Mouse (Mus musculus) regulatory T cell (primary cell): ENCODE data around the gene Edc4.

ENCODE experiments used
- in situ Hi-C: fragments of 300-600 bp; cut with MboI, MseI; formaldehyde crosslinking; loops from one replicate; pipeline ENCODE4 v1.15.1; 2025; ENCODE audit warnings: high pct_unique_total_duplicates

Gene Edc4

GRCm38 (mm10) chr8:105937496-105938305 is 57.0 kb downstream of the Edc4 start:
- in situ Hi-C loops, result loop anchor here (10.0 kb wide), 1 partner anchor 53 kb away; the partner anchor contains the start of gene Edc4

GRCm38 (mm10) chr8:105938306-105938669 is 57.6 kb downstream of the Edc4 start, which contains the start of gene Psmb10:
TSS of gene Psmb10 (minus strand) at chr8:105938444.
- in situ Hi-C loops, result loop anchor here (10.0 kb wide), 1 partner anchor 53 kb away; the partner anchor contains the start of gene Edc4

GRCm38 (mm10) chr8:105942026-105942425 is 61.3 kb downstream of the Edc4 start:
- in situ Hi-C loops, result no loop called here

- in situ Hi-C loops, result no loop called here
These were observed 61.9 kb downstream of the Edc4 start for GRCm38 (mm10) chr8:105942542-105942941.

- in situ Hi-C loops, result no loop called here
These were observed 62.6 kb downstream of the Edc4 start, which contains the start of gene Lcat for GRCm38 (mm10) chr8:105943321-105943739. TSS of gene Lcat (minus strand) at chr8:105943382.
